Mouse (Mus musculus) fat pad, adult 2 months (tissue): Measurements from ENCODE around the gene Smpd2.
A peak's percentile ranks its signal among the peaks of the same experiment; 100 is the strongest.

Experiments used
- DNase-seq: peaks from one replicate; pipeline ENCODE4 v3.0.0-alpha.2; 2011; ENCODE audit warnings: low read depth, low spot score; ENCODE audit errors: extremely low read depth

The Smpd2 gene

GRCm38 (mm10) chr10:41459990-41460389 lies 30.2 kb downstream of the Smpd2 start:
- no peak for DNase-seq

DNA sequence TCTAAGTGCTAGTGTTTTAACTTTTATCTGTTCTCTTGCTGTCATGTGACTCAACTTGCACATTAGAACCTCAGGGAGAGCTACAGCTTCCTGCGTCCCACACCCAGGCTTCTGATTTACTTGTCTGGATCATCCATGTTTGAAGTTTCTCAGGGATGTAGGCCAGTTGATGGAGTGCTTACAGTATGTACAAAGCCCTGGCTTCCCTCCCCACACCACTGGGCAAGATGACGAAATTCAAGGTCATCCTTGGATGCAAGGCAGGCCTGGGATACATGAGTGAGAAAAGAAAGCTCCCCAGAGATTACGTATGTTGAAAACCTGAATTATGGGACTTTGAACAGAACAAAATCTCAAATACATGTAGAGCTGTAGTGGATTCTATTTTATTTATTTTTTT lies 37.4 kb downstream of the Smpd2 start:
- DNase-seq: no peak

DNA sequence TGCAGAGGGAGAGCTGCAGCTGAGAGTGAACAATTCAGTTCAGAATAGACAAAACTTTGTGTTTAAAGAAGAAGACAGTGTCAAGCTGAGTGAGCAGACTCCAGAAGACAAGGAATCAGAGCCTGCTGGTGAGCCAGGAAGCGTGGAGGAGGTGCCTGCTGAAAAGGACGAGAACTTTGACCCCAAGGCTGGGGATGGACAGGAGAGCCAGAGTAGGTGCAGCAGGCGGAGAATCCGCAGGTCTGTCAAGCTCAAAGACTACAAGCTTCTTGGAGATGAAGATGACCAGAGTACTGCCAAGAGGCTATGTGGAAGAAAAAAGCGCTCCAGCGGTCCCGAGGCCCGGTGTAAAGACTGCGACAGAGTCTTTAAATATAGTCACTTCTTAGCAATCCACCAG lies 38.5 kb downstream of the Smpd2 start:
- DNase-seq: no peak

GRCm38 (mm10) chr10:41450780-41451522 lies 39.2 kb downstream of the Smpd2 start:
- DNase-seq: peak; percentile 37

DNA sequence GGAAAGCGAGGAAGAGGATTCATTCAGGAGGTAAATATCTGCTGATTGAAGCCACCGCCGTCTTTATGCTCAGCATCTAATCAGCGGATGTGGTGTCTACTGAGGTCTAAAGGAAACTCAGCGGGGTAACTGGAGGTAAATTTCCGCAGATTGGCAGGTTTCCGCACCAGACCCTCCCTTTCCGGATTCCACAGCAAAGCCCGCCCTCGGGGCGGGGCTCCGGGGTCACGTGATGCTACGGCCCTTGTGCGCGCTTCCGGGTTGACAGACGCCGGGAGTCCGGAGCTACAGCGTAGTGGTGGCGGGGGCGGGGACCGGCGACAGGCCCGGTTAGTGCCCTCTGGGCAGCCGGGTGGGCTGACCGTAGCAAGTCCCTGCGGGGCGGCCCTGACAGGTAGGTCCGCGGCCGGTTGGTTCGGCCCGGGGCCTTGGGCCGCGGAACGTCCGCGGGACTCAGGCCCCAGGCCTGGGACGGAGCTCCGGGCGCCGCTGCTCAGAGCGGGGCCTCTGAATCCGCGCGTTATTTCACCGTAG lies 40.0 kb downstream of the Smpd2 start, which contains the start of gene Zbtb24:
Zbtb24 (plus strand) TSS at position 247 of the 534 bp plus-strand sequence.
- peak; percentile 46 for DNase-seq

- no peak for DNase-seq
Measured at GRCm38 (mm10) chr10:41449684-41450083, 40.5 kb downstream of the Smpd2 start.

GRCm38 (mm10) chr10:41448216-41448615 lies 42.0 kb downstream of the Smpd2 start:
- no peak for DNase-seq
